Mouse (Mus musculus) cerebellum, adult 2 months (tissue): ENCODE results near the gene Olfr136. TPM values are rescaled to one million over a fixed set of nuclear protein-coding genes. Genes with fewer than 3 reads are reported as not detected.

Experiments used
- DNase-seq, 2 experiments: peaks; one replicate each; pipeline ENCODE4 v3.0.0; 2021
- H3K27ac ChIP-seq: fragments of 200-500 bp; 2 replicates; pipeline ENCODE4 v1.5.1; 2012; ENCODE audit warnings: low read length, control low read depth, inconsistent platforms; ENCODE audit not compliant: insufficient read depth
- H3K27me3 ChIP-seq: fragments of 200-500 bp; 2 replicates; pipeline ENCODE4 v1.6.1; 2012; ENCODE audit warnings: inconsistent platforms, mild to moderate bottlenecking, low read length, moderate library complexity; ENCODE audit not compliant: control insufficient read depth, insufficient read depth
- H3K4me1 ChIP-seq: fragments of 200-500 bp; 2 replicates; pipeline ENCODE4 v1.6.1; 2011; ENCODE audit warnings: low read length; ENCODE audit not compliant: control insufficient read depth, insufficient read depth
- H3K4me3 ChIP-seq: fragments of 200-500 bp; replicated peaks from 2 replicates; pipeline ENCODE3; 2011; ENCODE audit warnings: mild to moderate bottlenecking, low read depth, low read length, control low read depth; ENCODE audit not compliant: insufficient read depth
- CTCF ChIP-seq: fragments of 200-500 bp; IDR thresholded peaks from 2 replicates; pipeline ENCODE4 v1.5.1; 2011; ENCODE audit warnings: low read depth, mild to moderate bottlenecking, control low read depth, low read length, moderate library complexity, borderline replicate concordance; ENCODE audit not compliant: insufficient read depth
- POLR2A ChIP-seq: fragments of 200-500 bp; IDR thresholded peaks from 2 replicates; pipeline ENCODE4 v1.6.1; 2011; ENCODE audit warnings: low read length, control low read depth, borderline replicate concordance; ENCODE audit not compliant: insufficient read depth
- polyA plus RNA-seq: library from polyadenylated mRNA; depleted of rRNA; stranded (reverse); fragments of >200 nt; gene quantifications from 2 replicates; pipeline ENCODE4 v1.2.3, GENCODE M21; 2012; rRNA removed

Gene Olfr136
- polyA plus RNA-seq: not detected in 2 replicates

- Histone ChIP-seq H3K27me3 (no peaks in the 10 kb centered on the region), H3K4me3 (no peak within 1 kb of the TSS), H3K27ac (no peak within 1 kb of the TSS), H3K4me1 (no peaks in the 10 kb centered on the region)
- DNase-seq: no peak
- TF ChIP-seq CTCF: no peak
- no peak for TF ChIP-seq POLR2A
Measured at GRCm38 (mm10) chr17:38329531-38329930, at the start of gene Olfr136. Gene Olfr136, plus strand, starts transcription at chr17:38329831.

GRCm38 (mm10) chr17:38307470-38307869, 22.2 kb upstream of the Olfr136 start, which contains the start of gene Olfr137:
Gene Olfr137, minus strand, starts transcription at chr17:38307570.
- H3K27me3 ChIP-seq: no peaks in the 10 kb centered on the region
- DNase-seq: no peak

More at GRCm38 (mm10) chr17:38307470-38307869, 22.2 kb upstream of the Olfr136 start, which contains the start of gene Olfr137:
- Histone ChIP-seq H3K4me1 (no peaks in the 10 kb centered on the region), H3K4me3 (no peak within 1 kb of the TSS), H3K27ac (no peak within 1 kb of the TSS)
- no peak for TF ChIP-seq CTCF
- TF ChIP-seq POLR2A: no peak

Other genes starting within 250 kb of the Olfr136 start
- gene Olfr131, start 241.1 kb upstream of the Olfr136 start, polyA plus RNA-seq: not detected in 2 replicates
- not detected in 2 replicates for gene Olfr132, start 195.3 kb upstream of the Olfr136 start, polyA plus RNA-seq
- gene Olfr133, start 184.6 kb upstream of the Olfr136 start, polyA plus RNA-seq: not detected in 2 replicates
- not detected in 2 replicates for gene Olfr134, start 158.4 kb upstream of the Olfr136 start, polyA plus RNA-seq
- not detected in 2 replicates for gene Olfr135, start 125.5 kb upstream of the Olfr136 start, polyA plus RNA-seq
- not detected in 2 replicates for gene Olfr138, start 68.8 kb upstream of the Olfr136 start, polyA plus RNA-seq
- not detected in 2 replicates for gene Olfr137, start 22.3 kb upstream of the Olfr136 start, polyA plus RNA-seq
- gene Esp36, start 90.4 kb downstream of the Olfr136 start, polyA plus RNA-seq: not detected in 2 replicates
- not detected in 2 replicates for gene Esp34, start 224.4 kb downstream of the Olfr136 start, polyA plus RNA-seq